Mouse (Mus musculus): Measurements from ENCODE around the gene Gck. TPM values are rescaled to one million over a fixed set of nuclear protein-coding genes. Genes with fewer than 3 reads are reported as not detected.
"Not testable (repeated sequence)": the region's sequence is repeated elsewhere in the genome, so short reads cannot be mapped to it uniquely, and the experiment has no call there.

Gck gene
- polyA plus RNA-seq, 1 experiment from 2014 or later: 0.45 TPM

- Histone ChIP-seq H3K9me3 (ENCODE audit: control insufficient read depth, low read length) (no peaks in the 10 kb centered on the region), H3K27me3 (replicated peaks; ENCODE audit: control insufficient read depth, insufficient read depth, low read length) (no peaks in the 10 kb centered on the region), H3K9ac (ENCODE audit: low read depth, low read length) (no peak overlapping the region), H3K4me2 (no peak overlapping the region), H3K4me1 (replicated peaks; ENCODE audit: control insufficient read depth, insufficient read depth, low read length) (peaks cover 18% of the 10 kb centered on the region), H3K4me3 (ENCODE audit: low read depth, low read length) (no peak overlapping the region), H3K27ac (ENCODE audit: low read depth, low read length) (no peak overlapping the region), H3K36me3 (ENCODE audit: control insufficient read depth, insufficient read depth, low read length) (no peaks in the 10 kb centered on the region)
- DNase-seq (ENCODE audit: low spot score) (no peak), ATAC-seq (replicated peaks; ENCODE audit: low FRiP score) (no peak)
- 78% methylated on average over 5 of the region's 5 CpGs for WGBS
Measured at GRCm38 (mm10) chr11:5952501-5952900, 2.6 kb upstream of the Gck start.

DNA sequence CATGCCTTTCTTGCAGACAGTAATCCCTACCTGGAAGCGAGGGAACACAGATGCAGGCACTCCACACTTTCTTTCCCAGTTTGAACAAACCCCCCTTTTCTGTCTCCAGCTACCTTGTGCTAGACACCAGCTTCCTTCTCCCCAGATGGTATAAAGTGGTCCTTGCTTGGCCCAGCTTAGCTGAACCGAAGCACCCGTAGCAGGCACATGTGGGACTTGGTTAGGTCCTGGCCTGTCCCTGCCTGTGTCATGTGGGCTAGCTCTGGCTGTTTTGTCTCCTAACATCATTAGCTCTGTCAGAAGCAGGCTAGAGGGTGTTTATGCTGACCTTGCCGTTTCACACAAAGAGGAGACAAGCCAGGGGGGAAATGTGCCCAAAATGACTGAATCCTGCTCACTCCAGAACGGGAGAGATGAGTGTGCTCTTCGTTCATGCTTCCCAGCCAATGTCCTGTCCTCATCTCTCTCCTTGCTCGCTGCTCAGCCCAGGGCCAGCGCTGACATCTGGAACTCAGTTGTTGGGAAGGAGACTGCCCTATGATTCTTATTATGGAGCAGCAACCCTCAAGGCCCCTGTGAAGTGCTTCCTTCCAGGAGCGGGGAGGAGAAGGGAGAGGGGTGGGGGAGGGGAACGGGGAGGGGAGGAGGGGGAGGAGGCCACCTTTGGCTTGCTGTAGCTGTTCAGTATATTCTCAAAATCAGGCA lies 1.2 kb downstream of the Gck start:
- no peak overlapping the region for H3K9ac ChIP-seq (ENCODE audit: low read depth, low read length)
- H3K27me3 ChIP-seq (replicated peaks; ENCODE audit: control insufficient read depth, insufficient read depth, low read length): no peaks in the 10 kb centered on the region
- H3K27ac ChIP-seq (ENCODE audit: low read depth, low read length): no peak overlapping the region
- 0 out of 2 replicates have a peak, but pooled peaks cover 6% of the 10 kb centered on the region for H3K4me1 ChIP-seq (replicated peaks; ENCODE audit: control insufficient read depth, insufficient read depth, low read length)
- DNase-seq (ENCODE audit: low spot score): no peak
- H3K9me3 ChIP-seq (ENCODE audit: control insufficient read depth, low read length): no peaks in the 10 kb centered on the region
- no peak overlapping the region for H3K4me3 ChIP-seq (ENCODE audit: low read depth, low read length)
- no peak for ATAC-seq (replicated peaks; ENCODE audit: low FRiP score)
- H3K4me2 ChIP-seq: no peak overlapping the region
- H3K36me3 ChIP-seq (ENCODE audit: control insufficient read depth, insufficient read depth, low read length): no peaks in the 10 kb centered on the region
- 52% methylated on average over 8 of the region's 10 CpGs for WGBS

GRCm38 (mm10) chr11:5947796-5948195 lies 2.1 kb downstream of the Gck start:
- 46% methylated on average over 4 of the region's 4 CpGs for WGBS

DNA sequence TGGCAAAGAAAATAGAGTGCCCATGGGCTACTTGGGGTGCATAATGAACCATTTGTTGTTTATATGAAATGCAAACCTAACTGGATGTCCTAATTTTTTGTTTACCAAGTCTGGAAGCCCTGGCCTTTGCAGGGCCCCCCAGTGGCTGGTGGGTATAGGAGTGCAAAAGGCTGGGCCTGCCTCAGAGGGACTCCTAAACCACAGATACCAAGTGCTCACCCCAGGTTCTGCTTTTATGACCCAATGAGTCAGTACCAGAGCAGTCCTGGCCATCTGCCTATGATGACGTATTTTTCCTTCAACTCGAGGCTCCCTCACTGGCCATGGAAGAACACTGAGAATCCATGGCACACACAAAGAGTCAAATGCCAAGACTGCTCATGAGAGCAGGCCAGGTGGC lies 4.8 kb downstream of the Gck start:
- WGBS: 45% methylated on average over 2 of the region's 2 CpGs

More at GRCm38 (mm10) chr11:5947796-5948195, 2.1 kb downstream of the Gck start:
- Histone ChIP-seq H3K4me1 (replicated peaks; ENCODE audit: control insufficient read depth, insufficient read depth, low read length) (0 out of 2 replicates have a peak, but pooled peaks cover 6% of the 10 kb centered on the region), H3K27ac (ENCODE audit: low read depth, low read length) (no peak overlapping the region), H3K4me3 (ENCODE audit: low read depth, low read length) (no peak overlapping the region), H3K9ac (ENCODE audit: low read depth, low read length) (no peak overlapping the region), H3K27me3 (replicated peaks; ENCODE audit: control insufficient read depth, insufficient read depth, low read length) (no peaks in the 10 kb centered on the region), H3K9me3 (ENCODE audit: control insufficient read depth, low read length) (no peaks in the 10 kb centered on the region), H3K36me3 (ENCODE audit: control insufficient read depth, insufficient read depth, low read length) (no peaks in the 10 kb centered on the region), H3K4me2 (no peak overlapping the region)
- no peak for ATAC-seq (replicated peaks; ENCODE audit: low FRiP score)
- no peak for DNase-seq (ENCODE audit: low spot score)

DNA sequence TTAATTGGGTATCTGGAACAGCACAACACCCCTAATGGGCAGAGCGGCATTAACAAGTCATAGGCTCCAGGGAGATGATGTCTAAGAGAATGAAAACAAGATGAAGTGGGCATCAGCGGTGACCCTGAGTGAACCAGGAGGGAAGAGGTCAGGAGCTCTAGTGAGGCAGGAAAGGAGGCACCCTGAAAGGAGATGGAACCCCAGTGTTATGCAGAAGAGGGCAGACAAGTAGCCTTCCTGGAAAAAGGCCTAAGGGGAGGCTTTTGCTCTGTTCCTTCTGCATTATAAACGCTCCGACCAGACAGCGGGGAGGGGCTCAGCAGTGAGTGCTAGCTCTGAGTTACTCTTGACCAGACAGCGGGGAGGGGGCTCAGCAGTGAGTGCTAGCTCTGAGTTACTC lies 6.9 kb downstream of the Gck start:
- no peaks in the 10 kb centered on the region for H3K9me3 ChIP-seq (ENCODE audit: control insufficient read depth, low read length)
- 72% methylated on average over 6 of the region's 6 CpGs for WGBS
- H3K27ac ChIP-seq (ENCODE audit: low read depth, low read length): no peak overlapping the region
- no peak overlapping the region for H3K9ac ChIP-seq (ENCODE audit: low read depth, low read length)
- H3K4me3 ChIP-seq (ENCODE audit: low read depth, low read length): no peak overlapping the region
- no peak overlapping the region for H3K4me2 ChIP-seq
- no peaks in the 10 kb centered on the region for H3K27me3 ChIP-seq (replicated peaks; ENCODE audit: control insufficient read depth, insufficient read depth, low read length)
- H3K4me1 ChIP-seq (replicated peaks; ENCODE audit: control insufficient read depth, insufficient read depth, low read length): 0 out of 2 replicates have a peak, but pooled peaks cover under 1% of the 10 kb centered on the region
- DNase-seq (ENCODE audit: low spot score): no peak
- H3K36me3 ChIP-seq (ENCODE audit: control insufficient read depth, insufficient read depth, low read length): no peaks in the 10 kb centered on the region
- ATAC-seq (replicated peaks; ENCODE audit: low FRiP score): no peak

More for the DNA sequence above, 4.8 kb downstream of the Gck start:
- ATAC-seq (replicated peaks; ENCODE audit: low FRiP score) (no peak), DNase-seq (ENCODE audit: low spot score) (no peak)
- Histone ChIP-seq H3K9me3 (ENCODE audit: control insufficient read depth, low read length) (no peaks in the 10 kb centered on the region), H3K4me3 (ENCODE audit: low read depth, low read length) (no peak overlapping the region), H3K4me1 (replicated peaks; ENCODE audit: control insufficient read depth, insufficient read depth, low read length) (0 out of 2 replicates have a peak, but pooled peaks cover 5% of the 10 kb centered on the region), H3K27ac (ENCODE audit: low read depth, low read length) (no peak overlapping the region), H3K27me3 (replicated peaks; ENCODE audit: control insufficient read depth, insufficient read depth, low read length) (no peaks in the 10 kb centered on the region), H3K36me3 (ENCODE audit: control insufficient read depth, insufficient read depth, low read length) (no peaks in the 10 kb centered on the region), H3K9ac (ENCODE audit: low read depth, low read length) (no peak overlapping the region), H3K4me2 (no peak overlapping the region)

DNA sequence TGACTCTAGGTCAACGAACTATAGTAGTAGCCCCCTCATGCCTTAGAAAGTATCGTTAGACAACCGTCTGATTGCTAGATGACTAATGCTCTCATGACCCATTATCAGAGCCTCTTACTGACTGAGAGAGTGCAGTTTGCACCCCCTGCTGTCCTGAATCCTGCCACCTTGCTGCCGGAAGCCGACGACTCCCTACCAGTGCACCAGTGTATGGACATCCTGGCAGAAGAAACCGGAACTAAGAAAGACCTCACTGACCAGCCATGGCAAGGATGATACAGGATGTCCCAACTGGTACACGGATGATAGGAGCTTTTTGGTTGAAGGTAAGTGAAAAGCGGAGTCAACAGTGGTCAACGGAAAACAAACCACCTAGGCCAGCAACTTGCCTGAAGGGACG lies 15.3 kb downstream of the Gck start:
- 90% methylated on average over 11 of the region's 11 CpGs for WGBS
- not testable (repeated sequence) for H3K4me1 ChIP-seq (replicated peaks; ENCODE audit: control insufficient read depth, insufficient read depth, low read length); H3K4me3 ChIP-seq (ENCODE audit: low read depth, low read length); H3K9ac ChIP-seq (ENCODE audit: low read depth, low read length); H3K27ac ChIP-seq (ENCODE audit: low read depth, low read length); H3K27me3 ChIP-seq (replicated peaks; ENCODE audit: control insufficient read depth, insufficient read depth, low read length); DNase-seq (ENCODE audit: low spot score); H3K36me3 ChIP-seq (ENCODE audit: control insufficient read depth, insufficient read depth, low read length); H3K4me2 ChIP-seq; H3K9me3 ChIP-seq (ENCODE audit: control insufficient read depth, low read length); ATAC-seq (replicated peaks; ENCODE audit: low FRiP score)

DNA sequence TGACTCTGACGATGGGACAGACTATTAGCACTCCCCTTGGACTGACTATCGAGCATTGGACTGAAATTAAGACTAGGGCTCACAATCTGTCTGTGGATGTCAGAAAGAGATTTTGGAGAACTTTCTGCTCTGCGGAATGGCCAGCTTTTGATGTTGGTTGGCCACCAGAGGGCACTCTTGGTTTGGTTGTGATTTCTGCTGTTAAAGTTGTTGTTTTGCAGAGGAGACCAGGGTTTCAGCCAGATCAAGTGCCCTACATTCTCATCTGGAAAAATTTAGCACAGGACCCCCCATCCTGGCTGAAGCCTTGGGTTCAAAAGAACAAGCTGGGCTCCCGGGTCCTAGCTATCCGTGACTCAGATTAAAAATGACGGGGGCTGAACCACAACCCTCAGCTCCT lies 17.9 kb downstream of the Gck start:
- not testable (repeated sequence) for H3K36me3 ChIP-seq (ENCODE audit: control insufficient read depth, insufficient read depth, low read length); H3K9me3 ChIP-seq (ENCODE audit: control insufficient read depth, low read length); H3K27ac ChIP-seq (ENCODE audit: low read depth, low read length); DNase-seq (ENCODE audit: low spot score); H3K4me3 ChIP-seq (ENCODE audit: low read depth, low read length); H3K9ac ChIP-seq (ENCODE audit: low read depth, low read length); H3K4me2 ChIP-seq; H3K27me3 ChIP-seq (replicated peaks; ENCODE audit: control insufficient read depth, insufficient read depth, low read length); ATAC-seq (replicated peaks; ENCODE audit: low FRiP score); H3K4me1 ChIP-seq (replicated peaks; ENCODE audit: control insufficient read depth, insufficient read depth, low read length)
- WGBS: 77% methylated on average over 6 of the region's 6 CpGs

DNA sequence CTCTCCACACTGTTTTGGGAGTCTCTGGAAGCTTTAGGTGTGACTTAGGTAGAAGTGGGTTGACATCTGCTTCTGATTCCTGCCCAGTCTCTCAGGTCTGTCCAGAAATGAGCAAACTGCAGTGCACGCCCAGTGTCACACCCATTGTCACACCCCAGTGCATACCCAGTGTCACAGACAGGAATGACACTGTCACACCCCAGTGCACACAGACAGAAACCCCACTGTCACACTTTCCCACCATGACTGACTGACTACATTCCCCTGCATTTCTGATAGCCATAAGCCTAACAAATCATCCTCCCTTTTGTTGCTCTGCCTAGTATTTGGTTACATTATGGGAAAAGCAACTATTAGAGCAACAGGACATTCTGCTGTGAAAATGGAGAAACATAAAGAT lies 19.3 kb downstream of the Gck start:
- DNase-seq (ENCODE audit: low spot score) (no peak), ATAC-seq (replicated peaks; ENCODE audit: low FRiP score) (no peak)
- Histone ChIP-seq H3K27me3 (replicated peaks; ENCODE audit: control insufficient read depth, insufficient read depth, low read length) (no peaks in the 10 kb centered on the region), H3K9me3 (ENCODE audit: control insufficient read depth, low read length) (no peaks in the 10 kb centered on the region), H3K4me2 (no peak overlapping the region), H3K27ac (ENCODE audit: low read depth, low read length) (no peak overlapping the region), H3K36me3 (ENCODE audit: control insufficient read depth, insufficient read depth, low read length) (no peaks in the 10 kb centered on the region), H3K4me1 (replicated peaks; ENCODE audit: control insufficient read depth, insufficient read depth, low read length) (no peaks in the 10 kb centered on the region), H3K4me3 (ENCODE audit: low read depth, low read length) (no peak overlapping the region), H3K9ac (ENCODE audit: low read depth, low read length) (no peak overlapping the region)
- WGBS: 85% methylated on average over 1 of the region's 1 CpGs

- DNase-seq (ENCODE audit: low spot score): no peak
- Histone ChIP-seq H3K4me3 (ENCODE audit: low read depth, low read length) (no peak overlapping the region), H3K27ac (ENCODE audit: low read depth, low read length) (no peak overlapping the region), H3K4me2 (no peak overlapping the region), H3K36me3 (ENCODE audit: control insufficient read depth, insufficient read depth, low read length) (no peaks in the 10 kb centered on the region), H3K27me3 (replicated peaks; ENCODE audit: control insufficient read depth, insufficient read depth, low read length) (no peaks in the 10 kb centered on the region), H3K9me3 (ENCODE audit: control insufficient read depth, low read length) (no peaks in the 10 kb centered on the region), H3K9ac (ENCODE audit: low read depth, low read length) (no peak overlapping the region), H3K4me1 (replicated peaks; ENCODE audit: control insufficient read depth, insufficient read depth, low read length) (no peaks in the 10 kb centered on the region)
- no peak for ATAC-seq (replicated peaks; ENCODE audit: low FRiP score)
- 78% methylated on average over 3 of the region's 3 CpGs for WGBS
Measured at GRCm38 (mm10) chr11:5926696-5927220, 23.1 kb downstream of the Gck start.

All from liver, embryonic 11.5 days (tissue).